Mouse (Mus musculus): ENCODE measurements around the gene Fcrls.

DNA sequence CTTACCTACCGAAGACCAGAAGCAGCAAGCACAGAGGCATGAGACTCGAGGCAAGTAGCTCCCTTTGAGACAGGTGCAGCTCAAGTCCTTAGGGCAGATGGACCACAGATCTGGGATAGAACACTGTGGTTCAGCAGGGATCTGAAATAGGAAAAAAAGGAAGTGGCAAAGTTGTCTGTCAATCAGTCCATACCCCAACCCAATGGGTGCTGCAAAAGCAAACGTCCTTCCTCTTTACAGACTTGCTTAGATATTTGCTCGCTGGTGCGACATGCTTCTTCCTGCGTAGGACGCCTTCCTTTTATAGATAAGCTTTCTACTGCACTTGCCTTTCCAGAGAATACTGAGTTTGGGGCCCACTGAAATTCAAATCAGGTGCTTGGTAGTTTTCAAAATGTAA, at the start of gene Fcrls:
- TF ChIP-seq CTCF (IDR thresholded peaks at IDR 0.05; ENCODE audit: extremely low read depth, insufficient read depth, low read length) (no peak), POLR2A (IDR thresholded peaks at IDR 0.05; ENCODE audit: extremely low read depth, insufficient read depth, low read length) (no peak)
